Mouse (Mus musculus) hindbrain, embryonic 12.5 days (tissue): ENCODE measurements around the gene Fbxl7. TPM values are rescaled to one million over a fixed set of nuclear protein-coding genes. Genes with fewer than 3 reads are reported as not detected.

Experiments used
- ATAC-seq: fragments of 200-750 bp; cut with Nextera tagmentation; 2 replicates; pipeline ENCODE4 v1.8.0; 2017; ENCODE audit warnings: moderate TSS enrichment; ENCODE audit not compliant: low FRiP score
- H3K27ac ChIP-seq: fragments of 300-500 bp; sonication (generic); 2 replicates; pipeline ENCODE4 v1.5.1; 2016; ENCODE audit warnings: mild to moderate bottlenecking
- H3K27me3 ChIP-seq: fragments of 300-500 bp; sonication (generic); 2 replicates; pipeline ENCODE4 v1.6.1; 2016; ENCODE audit warnings: mild to moderate bottlenecking
- H3K36me3 ChIP-seq: fragments of 300-500 bp; sonication (generic); 2 replicates; pipeline ENCODE4 v1.6.1; 2016; ENCODE audit warnings: mild to moderate bottlenecking
- H3K4me1 ChIP-seq: fragments of 300-500 bp; sonication (generic); 2 replicates; pipeline ENCODE4 v1.6.1; 2016
- H3K4me2 ChIP-seq: fragments of 300-500 bp; sonication (generic); replicated peaks from 2 replicates; pipeline ENCODE4 v1.6.1; 2016; ENCODE audit warnings: mild to moderate bottlenecking
- H3K4me3 ChIP-seq: fragments of 300-500 bp; sonication (generic); 2 replicates; pipeline ENCODE4 v1.5.1; 2016; ENCODE audit warnings: mild to moderate bottlenecking
- H3K9ac ChIP-seq: fragments of 300-500 bp; sonication (generic); 2 replicates; pipeline ENCODE4 v1.6.1; 2016; ENCODE audit warnings: mild to moderate bottlenecking, moderate library complexity
- H3K9me3 ChIP-seq: fragments of 300-500 bp; sonication (generic); replicated peaks from 2 replicates; pipeline ENCODE4 v1.6.1; 2016; ENCODE audit warnings: mild to moderate bottlenecking
- WGBS: fragments of 180-500 bp; shearing (Covaris S2); methylation state at CpG from one replicate; pipeline ENCODE4 v1.1.7; 2016; 5-methylcytosine and 5-hydroxymethylcytosine counted together
- polyA plus RNA-seq: library from polyadenylated mRNA; unstranded; fragments of >200 nt; fragmentation: Nextera tagmentation; extraction: Ambion mirVana; gene quantifications from 2 replicates; pipeline ENCODE4 v1.2.1, GENCODE M21; 2016

Fbxl7 gene
- polyA plus RNA-seq, 1 experiment from 2014 or later, result 26.4 TPM

DNA sequence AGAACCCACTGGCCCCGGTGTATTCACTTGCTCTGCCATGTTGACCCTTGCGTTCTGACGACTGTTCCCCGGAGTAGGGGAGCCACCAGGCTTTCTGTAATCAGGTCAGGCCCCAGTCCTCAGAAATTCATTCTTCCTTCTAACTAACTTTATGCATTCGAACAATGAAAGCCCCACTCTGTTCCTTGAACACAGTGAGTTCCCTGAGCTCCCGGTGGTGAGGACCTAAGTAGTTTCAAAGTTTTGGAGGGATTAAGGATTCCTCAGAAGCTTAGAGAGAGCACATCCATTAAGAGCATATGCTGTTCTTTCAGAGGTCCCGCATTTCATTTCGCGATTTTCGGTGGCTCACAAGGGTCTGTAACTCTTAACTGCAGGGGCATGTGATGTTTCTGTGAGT, 341.8 kb downstream of the Fbxl7 start:
- no peak overlapping the region for H3K9ac ChIP-seq
- peaks cover 8% of the 10 kb centered on the region for H3K36me3 ChIP-seq
- H3K4me3 ChIP-seq, result no peak overlapping the region
- no peaks in the 10 kb centered on the region for H3K4me1 ChIP-seq
- no peak for ATAC-seq
- H3K27ac ChIP-seq, result no peak overlapping the region
- WGBS, result 67% methylated on average over 10 of the region's 10 CpGs
- no peaks in the 10 kb centered on the region for H3K27me3 ChIP-seq
- H3K4me2 ChIP-seq, result no peak overlapping the region
- no peaks in the 10 kb centered on the region for H3K9me3 ChIP-seq

DNA sequence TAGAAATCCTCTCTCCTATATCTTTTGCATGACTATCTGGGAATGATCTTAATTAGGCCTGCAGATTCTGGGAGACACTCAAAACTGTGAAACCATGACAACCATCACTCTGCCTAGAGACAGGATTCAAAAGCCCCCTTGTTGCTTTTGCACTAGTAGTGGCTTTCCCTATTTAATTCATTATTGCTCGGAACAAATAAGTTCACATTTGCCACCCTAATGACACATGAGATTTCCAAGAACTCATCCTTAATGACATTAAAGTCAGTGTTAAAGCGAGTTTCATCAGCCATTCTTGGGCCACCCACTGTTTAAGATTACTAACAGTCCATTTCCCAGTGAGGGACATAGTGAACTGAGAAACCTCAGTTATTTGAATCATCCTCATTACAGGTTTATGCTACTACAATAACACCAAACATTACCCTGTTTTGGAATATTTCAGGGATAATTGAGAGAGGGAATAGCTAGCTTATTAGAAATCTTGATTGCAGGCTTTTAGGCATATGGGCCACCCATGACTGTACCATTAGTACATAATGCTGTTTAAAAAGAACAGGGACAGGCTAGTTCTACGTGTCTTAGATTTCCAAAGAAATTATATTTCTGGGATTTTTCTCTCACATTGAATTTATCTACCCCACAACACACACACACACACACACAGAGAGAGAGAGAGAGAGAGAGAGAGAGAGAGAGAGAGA, 361.2 kb downstream of the Fbxl7 start:
- no peak overlapping the region for H3K4me3 ChIP-seq
- H3K27me3 ChIP-seq, result no peaks in the 10 kb centered on the region
- H3K4me2 ChIP-seq, result no peak overlapping the region
- H3K4me1 ChIP-seq, result no peaks in the 10 kb centered on the region
- 71% methylated on average over 3 of the region's 3 CpGs for WGBS
- ATAC-seq, result no peak
- no peaks in the 10 kb centered on the region for H3K36me3 ChIP-seq
- H3K27ac ChIP-seq, result no peak overlapping the region
- no peaks in the 10 kb centered on the region for H3K9me3 ChIP-seq
- no peak overlapping the region for H3K9ac ChIP-seq

DNA sequence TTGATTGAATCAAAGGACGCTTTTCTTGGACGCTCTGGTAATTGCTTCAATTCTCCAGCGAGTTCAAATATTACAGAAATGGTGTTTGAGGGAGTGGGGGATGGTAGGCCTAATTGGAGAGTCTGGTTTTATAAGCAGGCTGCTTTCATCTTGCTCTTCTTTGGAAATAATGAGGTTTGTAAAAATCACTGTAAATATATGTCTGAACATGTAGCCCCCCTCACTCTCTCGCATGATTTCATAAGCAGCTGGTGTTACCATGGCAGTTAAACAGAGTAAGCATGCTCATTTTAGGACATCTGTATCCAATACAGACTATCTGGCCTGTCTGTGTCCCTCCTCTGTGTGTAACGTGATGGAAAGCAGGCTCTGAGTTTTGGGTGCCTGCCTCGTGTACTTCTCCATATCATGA, 376.2 kb downstream of the Fbxl7 start:
- H3K9me3 ChIP-seq, result no peaks in the 10 kb centered on the region
- no peak overlapping the region for H3K9ac ChIP-seq
- no peak overlapping the region for H3K4me3 ChIP-seq
- no peak overlapping the region for H3K27ac ChIP-seq
- H3K27me3 ChIP-seq, result no peaks in the 10 kb centered on the region
- WGBS, result 67% methylated on average over 6 of the region's 6 CpGs
- H3K36me3 ChIP-seq, result no peaks in the 10 kb centered on the region
- H3K4me1 ChIP-seq, result peaks cover 3% of the 10 kb centered on the region; the same call in 1 of the 2 replicates
- ATAC-seq, result no peak
- no peak overlapping the region for H3K4me2 ChIP-seq

DNA sequence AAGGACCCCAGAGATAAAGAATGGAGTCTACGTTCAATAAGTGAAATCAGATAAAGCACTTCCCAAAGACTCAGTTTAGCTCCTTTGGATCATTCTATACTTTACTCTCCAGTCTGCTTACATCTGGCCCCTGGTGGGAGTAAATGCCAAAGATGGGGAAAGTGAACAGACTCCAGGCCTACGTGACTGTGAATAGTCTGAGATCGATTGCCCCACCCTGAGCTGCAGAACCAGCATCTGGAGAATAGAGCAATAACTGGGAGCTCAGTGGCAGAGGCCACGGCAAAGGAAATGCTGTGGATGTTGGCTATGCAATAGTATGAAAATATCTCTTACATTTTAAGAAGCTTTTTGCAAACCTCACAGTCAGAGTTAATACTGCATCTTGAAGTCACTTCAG, 394.4 kb downstream of the Fbxl7 start:
- no peak overlapping the region for H3K27ac ChIP-seq
- H3K36me3 ChIP-seq, result no peaks in the 10 kb centered on the region
- 0 out of 2 replicates have a peak, but pooled peaks cover 3% of the 10 kb centered on the region for H3K9me3 ChIP-seq
- WGBS, result 68% methylated on average over 4 of the region's 4 CpGs
- no peak overlapping the region for H3K4me2 ChIP-seq
- ATAC-seq, result no peak
- no peaks in the 10 kb centered on the region for H3K4me1 ChIP-seq
- no peak overlapping the region for H3K4me3 ChIP-seq
- no peaks in the 10 kb centered on the region for H3K27me3 ChIP-seq
- no peak overlapping the region for H3K9ac ChIP-seq
